Mouse (Mus musculus): ENCODE data around the gene Cmtm8. TPM values are rescaled to one million over a fixed set of nuclear protein-coding genes. Genes with fewer than 3 reads are reported as not detected.

Gene Cmtm8
- polyA plus RNA-seq, 1 experiment from 2014 or later: 66.5 TPM

GRCm38 (mm10) chr9:114797329-114798004 is 46.5 kb downstream of the Cmtm8 start:
- Histone ChIP-seq H3K4me2 (replicated peaks; ENCODE audit: low read depth) (no peak overlapping the region), H3K4me1 (replicated peaks; ENCODE audit: control insufficient read depth, insufficient read depth) (no peaks in the 10 kb centered on the region), H3K9ac (ENCODE audit: low read length) (no peak overlapping the region), H3K27me3 (ENCODE audit: control insufficient read depth, insufficient read depth, low read length) (no peaks in the 10 kb centered on the region), H3K9me3 (ENCODE audit: control insufficient read depth, low read length) (no peaks in the 10 kb centered on the region), H3K36me3 (ENCODE audit: control insufficient read depth, insufficient read depth, low read length) (no peaks in the 10 kb centered on the region), H3K4me3 (ENCODE audit: low read depth, low read length) (no peak overlapping the region), H3K27ac (replicated peaks) (no peak overlapping the region)
- TF ChIP-seq EP300 (optimal IDR thresholded peaks at IDR 0.05) (no peak), CTCF (IDR thresholded peaks at IDR 0.05; ENCODE audit: low read depth) (peak; percentile 100)
- ATAC-seq (ENCODE audit: low FRiP score, low TSS enrichment): peak; percentile 67
- WGBS: 54% methylated on average over 11 of the region's 11 CpGs
- DNase-seq (ENCODE audit: low spot score): peak; percentile 80

- TF ChIP-seq EP300 (optimal IDR thresholded peaks at IDR 0.05) (no peak), CTCF (IDR thresholded peaks at IDR 0.05; ENCODE audit: low read depth) (no peak)
- H3K4me2 ChIP-seq (replicated peaks; ENCODE audit: low read depth): no peak overlapping the region
- ATAC-seq (ENCODE audit: low FRiP score, low TSS enrichment) (no peak), DNase-seq (ENCODE audit: low spot score) (no peak)
- H3K4me3 ChIP-seq (ENCODE audit: low read depth, low read length): no peak overlapping the region
- H3K4me1 ChIP-seq (replicated peaks; ENCODE audit: control insufficient read depth, insufficient read depth): no peaks in the 10 kb centered on the region
- H3K27ac ChIP-seq (replicated peaks): no peak overlapping the region
- WGBS: 51% methylated on average over 11 of the region's 11 CpGs
- no peaks in the 10 kb centered on the region for H3K36me3 ChIP-seq (ENCODE audit: control insufficient read depth, insufficient read depth, low read length)
- H3K27me3 ChIP-seq (ENCODE audit: control insufficient read depth, insufficient read depth, low read length): no peaks in the 10 kb centered on the region
- H3K9ac ChIP-seq (ENCODE audit: low read length): no peak overlapping the region
- no peaks in the 10 kb centered on the region for H3K9me3 ChIP-seq (ENCODE audit: control insufficient read depth, low read length)
Measured at GRCm38 (mm10) chr9:114796473-114797050, 47.4 kb downstream of the Cmtm8 start.

GRCm38 (mm10) chr9:114794491-114794890 is 49.5 kb downstream of the Cmtm8 start:
- Histone ChIP-seq H3K36me3 (ENCODE audit: control insufficient read depth, insufficient read depth, low read length) (no peaks in the 10 kb centered on the region), H3K4me2 (replicated peaks; ENCODE audit: low read depth) (no peak overlapping the region), H3K27ac (replicated peaks) (no peak overlapping the region), H3K4me1 (replicated peaks; ENCODE audit: control insufficient read depth, insufficient read depth) (no peaks in the 10 kb centered on the region), H3K9ac (ENCODE audit: low read length) (no peak overlapping the region), H3K27me3 (ENCODE audit: control insufficient read depth, insufficient read depth, low read length) (no peaks in the 10 kb centered on the region), H3K9me3 (ENCODE audit: control insufficient read depth, low read length) (no peaks in the 10 kb centered on the region), H3K4me3 (ENCODE audit: low read depth, low read length) (no peak overlapping the region)
- no peak for TF ChIP-seq EP300 (optimal IDR thresholded peaks at IDR 0.05)
- no peak for TF ChIP-seq CTCF (IDR thresholded peaks at IDR 0.05; ENCODE audit: low read depth)
- DNase-seq (ENCODE audit: low spot score) (no peak), ATAC-seq (ENCODE audit: low FRiP score, low TSS enrichment) (no peak)
- 75% methylated on average over 4 of the region's 4 CpGs for WGBS

GRCm38 (mm10) chr9:114793764-114794295 is 50.1 kb downstream of the Cmtm8 start:
- no peak for DNase-seq (ENCODE audit: low spot score)
- Histone ChIP-seq H3K4me1 (replicated peaks; ENCODE audit: control insufficient read depth, insufficient read depth) (no peaks in the 10 kb centered on the region), H3K4me3 (ENCODE audit: low read depth, low read length) (no peak overlapping the region), H3K9ac (ENCODE audit: low read length) (no peak overlapping the region), H3K27ac (replicated peaks) (no peak overlapping the region), H3K9me3 (ENCODE audit: control insufficient read depth, low read length) (no peaks in the 10 kb centered on the region), H3K4me2 (replicated peaks; ENCODE audit: low read depth) (no peak overlapping the region), H3K36me3 (ENCODE audit: control insufficient read depth, insufficient read depth, low read length) (no peaks in the 10 kb centered on the region), H3K27me3 (ENCODE audit: control insufficient read depth, insufficient read depth, low read length) (no peaks in the 10 kb centered on the region)
- ATAC-seq (ENCODE audit: low FRiP score, low TSS enrichment): no peak
- TF ChIP-seq EP300 (optimal IDR thresholded peaks at IDR 0.05): no peak
- no peak for TF ChIP-seq CTCF (IDR thresholded peaks at IDR 0.05; ENCODE audit: low read depth)
- 82% methylated on average over 9 of the region's 9 CpGs for WGBS

GRCm38 (mm10) chr9:114789989-114790388 is 54.0 kb downstream of the Cmtm8 start:
- WGBS: 78% methylated on average over 8 of the region's 8 CpGs
- TF ChIP-seq CTCF (IDR thresholded peaks at IDR 0.05; ENCODE audit: low read depth): no peak
- no peak for TF ChIP-seq EP300 (optimal IDR thresholded peaks at IDR 0.05)

GRCm38 (mm10) chr9:114789557-114789956 is 54.4 kb downstream of the Cmtm8 start:
- no peaks in the 10 kb centered on the region for H3K4me1 ChIP-seq (replicated peaks; ENCODE audit: control insufficient read depth, insufficient read depth)
- 68% methylated on average over 7 of the region's 7 CpGs for WGBS
- no peak for TF ChIP-seq EP300 (optimal IDR thresholded peaks at IDR 0.05)
- TF ChIP-seq CTCF (IDR thresholded peaks at IDR 0.05; ENCODE audit: low read depth): no peak

More at GRCm38 (mm10) chr9:114789989-114790388, 54.0 kb downstream of the Cmtm8 start:
- ATAC-seq (ENCODE audit: low FRiP score, low TSS enrichment) (no peak), DNase-seq (ENCODE audit: low spot score) (no peak)
- Histone ChIP-seq H3K4me1 (replicated peaks; ENCODE audit: control insufficient read depth, insufficient read depth) (no peaks in the 10 kb centered on the region), H3K9me3 (ENCODE audit: control insufficient read depth, low read length) (no peaks in the 10 kb centered on the region; the same call in 1 of the 2 replicates), H3K9ac (ENCODE audit: low read length) (no peak overlapping the region), H3K4me2 (replicated peaks; ENCODE audit: low read depth) (no peak overlapping the region), H3K36me3 (ENCODE audit: control insufficient read depth, insufficient read depth, low read length) (no peaks in the 10 kb centered on the region), H3K27ac (replicated peaks) (no peak overlapping the region), H3K27me3 (ENCODE audit: control insufficient read depth, insufficient read depth, low read length) (no peaks in the 10 kb centered on the region), H3K4me3 (ENCODE audit: low read depth, low read length) (no peak overlapping the region)

More at GRCm38 (mm10) chr9:114789557-114789956, 54.4 kb downstream of the Cmtm8 start:
- no peaks in the 10 kb centered on the region for H3K27me3 ChIP-seq (ENCODE audit: control insufficient read depth, insufficient read depth, low read length)
- H3K9me3 ChIP-seq (ENCODE audit: control insufficient read depth, low read length): no peaks in the 10 kb centered on the region; the same call in 1 of the 2 replicates
- no peak overlapping the region for H3K4me3 ChIP-seq (ENCODE audit: low read depth, low read length)
- no peak overlapping the region for H3K9ac ChIP-seq (ENCODE audit: low read length)
- DNase-seq (ENCODE audit: low spot score) (no peak), ATAC-seq (ENCODE audit: low FRiP score, low TSS enrichment) (no peak)
- H3K4me2 ChIP-seq (replicated peaks; ENCODE audit: low read depth): no peak overlapping the region
- H3K36me3 ChIP-seq (ENCODE audit: control insufficient read depth, insufficient read depth, low read length): no peaks in the 10 kb centered on the region
- no peak overlapping the region for H3K27ac ChIP-seq (replicated peaks)
